Mouse (Mus musculus) G1E (cell line): Measurements from ENCODE around the gene Ilvbl.

Source experiments
- CTCF ChIP-seq: IDR thresholded peaks from 2 replicates; pipeline ENCODE4 v1.5.1; 2012; ENCODE audit warnings: low read depth, low read length, inconsistent platforms, mixed read lengths
- GATA1 ChIP-seq: IDR thresholded peaks from 2 replicates; pipeline ENCODE4 v1.6.1; 2012; ENCODE audit warnings: borderline replicate concordance, low read length, inconsistent platforms, mixed read lengths
- TAL1 ChIP-seq: conservative IDR thresholded peaks from 2 replicates; pipeline ENCODE4 v1.6.1; 2012; ENCODE audit warnings: low read depth, low read length, inconsistent platforms, mixed read lengths

GRCm38 (mm10) chr10:78565070-78565469 lies 9.1 kb upstream of the Ilvbl start:
- TF ChIP-seq GATA1: no peak
- no peak for TF ChIP-seq CTCF
- no peak for TF ChIP-seq TAL1
